Mouse (Mus musculus): ENCODE results near the gene Tob2.

- TF ChIP-seq POLR2A (IDR thresholded peaks at IDR 0.05; ENCODE audit: insufficient read depth, low read depth, low read length) = no peak
- no peak for TF ChIP-seq EP300 (IDR thresholded peaks at IDR 0.05; ENCODE audit: insufficient read depth, low read depth, low read length)
- no peak for TF ChIP-seq CTCF (IDR thresholded peaks at IDR 0.05)
These were observed 13.5 kb downstream of the Tob2 start for GRCm38 (mm10) chr15:81845033-81845625.
